In genomic region chr10:127427107-127427506, GRCm38 (mm10) we compare ENCODE assay signal across 14 mouse cellular contexts. TPM values are rescaled to one million over a fixed set of nuclear protein-coding genes. Genes with fewer than 3 reads are reported as not detected.
DNase-seq lines count a peak whose midpoint lies in the region; ATAC-seq and TF ChIP-seq lines count a peak whose summit lies in the region.
"Had no signal": no experiment of that assay in that cellular context is flagged by ENCODE, and none has a peak within 500 bp of the region (broad histone marks: within the 10 kb centered on the region; RNA-seq: fewer than 3 reads in every experiment).

No protein-coding gene starts in this region.

- intact Hi-C loops in gastrocnemius, adult 2 months (cut with DNase I), result loop anchor here (5.0 kb wide), 1 partner anchor 45 kb away; the partner anchor contains the start of gene R3hdm2
- intact Hi-C loops in gastrocnemius, postnatal 14 days (cut with DNase I; ENCODE audit: low total_unique reads), result no loop called here

- H3K9me3 ChIP-seq in lung, embryonic 15.5 days, result no peaks in the 10 kb centered on the region
- no peaks in the 10 kb centered on the region for H3K9me3 ChIP-seq in heart, embryonic 10.5 days

- no peaks in the 10 kb centered on the region for H3K36me3 ChIP-seq in lung, embryonic 15.5 days
- 0 out of 2 replicates have a peak, but pooled peaks cover 5% of the 10 kb centered on the region for H3K36me3 ChIP-seq in heart, embryonic 10.5 days

- no peak overlapping the region for H3K9ac ChIP-seq in lung, embryonic 15.5 days

- WGBS in lung, embryonic 15.5 days, result 82% methylated on average over 1 of the region's 1 CpGs
- 57% methylated on average over 1 of the region's 1 CpGs for WGBS in heart, embryonic 10.5 days

- H3K27me3 ChIP-seq in lung, embryonic 15.5 days, result no peaks in the 10 kb centered on the region
- H3K27me3 ChIP-seq in heart, embryonic 10.5 days (ENCODE audit: insufficient read depth, poor library complexity, severe bottlenecking), result no peaks in the 10 kb centered on the region
- H3K27me3 ChIP-seq: Patski had no signal

- DNase-seq in gastrocnemius, adult 2 months, result peak; percentile 44
- no peak for DNase-seq in gastrocnemius, postnatal 14 days
- no peak for DNase-seq in lung, postnatal 4 days
- DNase-seq in heart, embryonic 10.5 days (ENCODE audit: low spot score), result no peak
- DNase-seq in skeletal muscle tissue, adult 2 months (ENCODE audit: low read depth, low spot score), result peak; percentile 40
- DNase-seq in frontal cortex, adult 2 months (ENCODE audit: extremely low spot score in 1 of 2, low spot score in 1 of 2), result no peak
- no peak for DNase-seq in Muller cell, postnatal 12 days (ENCODE audit: inconsistent ontology term)
- DNase-seq: cerebellum, adult 9-11 months had no signal

- peak overlapping the region; percentile 28 for H3K4me3 ChIP-seq in gastrocnemius, adult 2 months
- no peak overlapping the region for H3K4me3 ChIP-seq in lung, embryonic 15.5 days
- H3K4me3 ChIP-seq in heart, embryonic 10.5 days, result no peak overlapping the region

- H3K27ac ChIP-seq in gastrocnemius, adult 2 months, result peak overlapping the region; percentile 75
- H3K27ac ChIP-seq in lung, embryonic 15.5 days, result peak overlapping the region; percentile 42; the same call in 1 of the 2 replicates
- peak overlapping the region; percentile 36; the same call in 1 of the 2 replicates for H3K27ac ChIP-seq in heart, embryonic 10.5 days

- no peak for TF ChIP-seq CTCF in gastrocnemius, adult 2 months (IDR thresholded peaks at IDR 0.05)

- ATAC-seq in lung, embryonic 15.5 days (ENCODE audit: borderline replicate concordance, extremely low read depth, low FRiP score, low TSS enrichment), result no peak
- ATAC-seq: Patski had no signal

- no peak overlapping the region for H3K4me2 ChIP-seq in lung, embryonic 15.5 days

- peaks cover 15% of the 10 kb centered on the region for H3K4me1 ChIP-seq in lung, embryonic 15.5 days
- H3K4me1 ChIP-seq in heart, embryonic 10.5 days, result peaks cover 32% of the 10 kb centered on the region

RNA-seq across cellular contexts. Expression of gene R3hdm2, which starts 47.0 kb away (rescaled TPM):
- 100 to 1,000 TPM; 118 to 153 TPM for total RNA-seq in gastrocnemius, adult 2 months (2021)
- total RNA-seq in gastrocnemius, postnatal 14 days (2021), result 10 to 100 TPM; 84.1 to 89.2 TPM
- 29.0 and 30.1 TPM in 2 replicates for polyA plus RNA-seq in lung, embryonic 15.5 days (2015; fragmentation: Nextera tagmentation; extraction: Ambion mirVana)
- polyA plus RNA-seq in heart, embryonic 10.5 days (2016; fragmentation: Nextera tagmentation; extraction: Ambion mirVana), result 30.7 and 33.3 TPM in 2 replicates
- polyA plus RNA-seq in frontal cortex, adult 2 months (2012; rRNA removed), result 179 and 210 TPM in 2 replicates

RNA-seq across cellular contexts. Expression of gene Inhbc, which starts 56.9 kb away (rescaled TPM):
- not detected for total RNA-seq in gastrocnemius, adult 2 months (2021)
- total RNA-seq in gastrocnemius, postnatal 14 days (2021), result not detected
- 0.07 TPM in 1 of 2 replicates, not detected in the other for polyA plus RNA-seq in lung, embryonic 15.5 days (2015; fragmentation: Nextera tagmentation; extraction: Ambion mirVana)
- 0.31 TPM in 1 of 2 replicates, not detected in the other for polyA plus RNA-seq in heart, embryonic 10.5 days (2016; fragmentation: Nextera tagmentation; extraction: Ambion mirVana)
- not detected in 2 replicates for polyA plus RNA-seq in frontal cortex, adult 2 months (2012; rRNA removed)
- total RNA-seq: adrenal gland, postnatal 36 days; heart, postnatal 14 days; left cerebral cortex, postnatal 10 days had no signal
- polyA plus RNA-seq: neural tube, embryonic 11.5 days; Patski had no signal

Comparison
In these comparisons a context has a peak if more than half of its experiments do, and no peak if none do; other contexts are left out.
1. DNase-seq: peak in gastrocnemius, adult 2 months (single experiment) and skeletal muscle tissue, adult 2 months (single experiment); none in gastrocnemius, postnatal 14 days (single experiment), lung, postnatal 4 days (0 of 2), heart, embryonic 10.5 days (single experiment), frontal cortex, adult 2 months (0 of 2) and Muller cell, postnatal 12 days (single experiment).
2. Peak in every context shown above with its lines, with median percentiles within 50 percentile points of each other: H3K27ac ChIP-seq.